Mouse (Mus musculus): ENCODE measurements around the gene Cul1. TPM values are rescaled to one million over a fixed set of nuclear protein-coding genes. Genes with fewer than 3 reads are reported as not detected.
"Not testable (repeated sequence)": the region's sequence is repeated elsewhere in the genome, so short reads cannot be mapped to it uniquely, and the experiment has no call there.

The Cul1 gene
- total RNA-seq (2021), result 10 to 100 TPM; 61.1 to 63.4 TPM

GRCm38 (mm10) chr6:47453098-47453497 is at the start of gene Cul1:
Gene Cul1 (plus strand): TSS chr6:47453398.
- intact Hi-C loops (cut with DNase I), result loop anchor here (5.0 kb wide), 1 partner anchor 64 kb away; no protein-coding TSS in a partner anchor
- DNase-seq (ENCODE audit: low spot score), result no peak

- DNase-seq (ENCODE audit: low spot score), result no peak
- intact Hi-C loops (cut with DNase I), result no loop called here
These were observed 48.5 kb upstream of the Cul1 start for GRCm38 (mm10) chr6:47404419-47405382.

- intact Hi-C loops (cut with DNase I), result no loop called here
- DNase-seq (ENCODE audit: low spot score), result no peak
These were observed 40.2 kb upstream of the Cul1 start for GRCm38 (mm10) chr6:47412886-47413606.

- DNase-seq (ENCODE audit: low spot score), result no peak
- intact Hi-C loops (cut with DNase I), result no loop called here
These were observed 39.5 kb upstream of the Cul1 start for GRCm38 (mm10) chr6:47413656-47414055.

- intact Hi-C loops (cut with DNase I), result no loop called here
- DNase-seq (ENCODE audit: low spot score), result no peak
These were observed 34.5 kb upstream of the Cul1 start for GRCm38 (mm10) chr6:47418691-47419090.

GRCm38 (mm10) chr6:47420156-47420555 is 33.0 kb upstream of the Cul1 start:
- intact Hi-C loops (cut with DNase I), result no loop called here
- no peak for DNase-seq (ENCODE audit: low spot score)

GRCm38 (mm10) chr6:47421221-47421620 is 32.0 kb upstream of the Cul1 start:
- DNase-seq (ENCODE audit: low spot score), result no peak
- intact Hi-C loops (cut with DNase I), result no loop called here

GRCm38 (mm10) chr6:47426136-47426535 is 27.1 kb upstream of the Cul1 start:
- intact Hi-C loops (cut with DNase I), result no loop called here
- DNase-seq (ENCODE audit: low spot score), result no peak

- DNase-seq (ENCODE audit: low spot score); intact Hi-C loops (cut with DNase I): not testable (repeated sequence)
These were observed 26.6 kb upstream of the Cul1 start for GRCm38 (mm10) chr6:47426556-47426955.

GRCm38 (mm10) chr6:47432795-47433194 is 20.4 kb upstream of the Cul1 start:
- DNase-seq (ENCODE audit: low spot score); intact Hi-C loops (cut with DNase I): not testable (repeated sequence)

- intact Hi-C loops (cut with DNase I), result no loop called here
- DNase-seq (ENCODE audit: low spot score), result no peak
These were observed 13.1 kb upstream of the Cul1 start for GRCm38 (mm10) chr6:47440080-47440479.

GRCm38 (mm10) chr6:47447658-47448057 is 5.5 kb upstream of the Cul1 start:
- intact Hi-C loops (cut with DNase I), result no loop called here
- DNase-seq (ENCODE audit: low spot score), result no peak

GRCm38 (mm10) chr6:47453522-47454130 is 428 bp downstream of the Cul1 start:
- DNase-seq (ENCODE audit: low spot score), result no peak
- intact Hi-C loops (cut with DNase I), result loop anchor here (2.0 to 5.0 kb wide), 2 partner anchors 64 to 141 kb away; partner anchors contain the start of gene Ezh2

- peak; percentile 73 for DNase-seq (ENCODE audit: low spot score)
- intact Hi-C loops (cut with DNase I), result loop anchor here (2.0 to 5.0 kb wide), 2 partner anchors 63 to 141 kb away; partner anchors contain the start of gene Ezh2
These were observed 955 bp downstream of the Cul1 start for GRCm38 (mm10) chr6:47454131-47454574.

- peak; percentile 55 for DNase-seq (ENCODE audit: low spot score)
- intact Hi-C loops (cut with DNase I), result loop anchor here (2.0 to 5.0 kb wide), 2 partner anchors 62 to 140 kb away; partner anchors contain the start of gene Ezh2
These were observed 1.7 kb downstream of the Cul1 start for GRCm38 (mm10) chr6:47454575-47455571.

GRCm38 (mm10) chr6:47455843-47456242 is 2.6 kb downstream of the Cul1 start:
- intact Hi-C loops (cut with DNase I), result loop anchor here (2.0 kb wide), 1 partner anchor 139 kb away; the partner anchor contains the start of gene Ezh2
- no peak for DNase-seq (ENCODE audit: low spot score)

GRCm38 (mm10) chr6:47456853-47457252 is 3.7 kb downstream of the Cul1 start:
- DNase-seq (ENCODE audit: low spot score), result no peak
- intact Hi-C loops (cut with DNase I), result no loop called here

GRCm38 (mm10) chr6:47465400-47465799 is 12.2 kb downstream of the Cul1 start:
- no peak for DNase-seq (ENCODE audit: low spot score)
- intact Hi-C loops (cut with DNase I), result no loop called here

- intact Hi-C loops (cut with DNase I), result no loop called here
These were observed 13.3 kb downstream of the Cul1 start for GRCm38 (mm10) chr6:47466488-47466887.

More at GRCm38 (mm10) chr6:47466488-47466887, 13.3 kb downstream of the Cul1 start:
- DNase-seq (ENCODE audit: low spot score), result no peak
